Mouse (Mus musculus): ENCODE results near the gene Stox2.

The Stox2 gene

GRCm38 (mm10) chr8:47242207-47243004 lies 203.8 kb downstream of the Stox2 start:
- no peak for DNase-seq (ENCODE audit: low read depth)

GRCm38 (mm10) chr8:47241421-47242078 lies 204.6 kb downstream of the Stox2 start:
- DNase-seq (ENCODE audit: low read depth), result no peak

GRCm38 (mm10) chr8:47240871-47241270 lies 205.3 kb downstream of the Stox2 start:
- no peak for DNase-seq (ENCODE audit: low read depth)

- no peak for DNase-seq (ENCODE audit: low read depth)
These were observed 205.9 kb downstream of the Stox2 start for GRCm38 (mm10) chr8:47240266-47240665.

GRCm38 (mm10) chr8:47232081-47232480 lies 214.1 kb downstream of the Stox2 start:
- DNase-seq (ENCODE audit: low read depth), result no peak

- no peak for DNase-seq (ENCODE audit: low read depth)
These were observed 216.1 kb downstream of the Stox2 start for GRCm38 (mm10) chr8:47230057-47230456.

GRCm38 (mm10) chr8:47221851-47222250 lies 224.3 kb downstream of the Stox2 start:
- DNase-seq (ENCODE audit: low read depth), result no peak

- no peak for DNase-seq (ENCODE audit: low read depth)
These were observed 225.0 kb downstream of the Stox2 start for GRCm38 (mm10) chr8:47221191-47221590.

GRCm38 (mm10) chr8:47220390-47220789 lies 225.8 kb downstream of the Stox2 start:
- DNase-seq (ENCODE audit: low read depth), result no peak

- DNase-seq (ENCODE audit: low read depth), result no peak
These were observed 227.6 kb downstream of the Stox2 start for GRCm38 (mm10) chr8:47218536-47218935.

GRCm38 (mm10) chr8:47218021-47218420 lies 228.1 kb downstream of the Stox2 start:
- DNase-seq (ENCODE audit: low read depth), result no peak

GRCm38 (mm10) chr8:47212124-47212523 lies 234.0 kb downstream of the Stox2 start:
- no peak for DNase-seq (ENCODE audit: low read depth)

- DNase-seq (ENCODE audit: low read depth), result no peak
These were observed 234.9 kb downstream of the Stox2 start for GRCm38 (mm10) chr8:47211226-47211625.

GRCm38 (mm10) chr8:47208246-47208645 lies 237.9 kb downstream of the Stox2 start:
- DNase-seq (ENCODE audit: low read depth), result no peak

- no peak for DNase-seq (ENCODE audit: low read depth)
These were observed 239.4 kb downstream of the Stox2 start for GRCm38 (mm10) chr8:47206640-47207237.

GRCm38 (mm10) chr8:47205472-47205871 lies 240.7 kb downstream of the Stox2 start:
- DNase-seq (ENCODE audit: low read depth), result no peak

GRCm38 (mm10) chr8:47196391-47196790 lies 249.8 kb downstream of the Stox2 start:
- no peak for DNase-seq (ENCODE audit: low read depth)

- DNase-seq (ENCODE audit: low read depth), result no peak
These were observed 252.7 kb downstream of the Stox2 start for GRCm38 (mm10) chr8:47193321-47193996.

- DNase-seq (ENCODE audit: low read depth), result no peak
These were observed 254.5 kb downstream of the Stox2 start for GRCm38 (mm10) chr8:47191444-47192365.

GRCm38 (mm10) chr8:47185396-47185795 lies 260.8 kb downstream of the Stox2 start:
- no peak for DNase-seq (ENCODE audit: low read depth)

- DNase-seq (ENCODE audit: low read depth), result no peak
These were observed 263.2 kb downstream of the Stox2 start for GRCm38 (mm10) chr8:47182771-47183558.
